Mouse (Mus musculus): Measurements from ENCODE around the gene Fbxl15.

DNA sequence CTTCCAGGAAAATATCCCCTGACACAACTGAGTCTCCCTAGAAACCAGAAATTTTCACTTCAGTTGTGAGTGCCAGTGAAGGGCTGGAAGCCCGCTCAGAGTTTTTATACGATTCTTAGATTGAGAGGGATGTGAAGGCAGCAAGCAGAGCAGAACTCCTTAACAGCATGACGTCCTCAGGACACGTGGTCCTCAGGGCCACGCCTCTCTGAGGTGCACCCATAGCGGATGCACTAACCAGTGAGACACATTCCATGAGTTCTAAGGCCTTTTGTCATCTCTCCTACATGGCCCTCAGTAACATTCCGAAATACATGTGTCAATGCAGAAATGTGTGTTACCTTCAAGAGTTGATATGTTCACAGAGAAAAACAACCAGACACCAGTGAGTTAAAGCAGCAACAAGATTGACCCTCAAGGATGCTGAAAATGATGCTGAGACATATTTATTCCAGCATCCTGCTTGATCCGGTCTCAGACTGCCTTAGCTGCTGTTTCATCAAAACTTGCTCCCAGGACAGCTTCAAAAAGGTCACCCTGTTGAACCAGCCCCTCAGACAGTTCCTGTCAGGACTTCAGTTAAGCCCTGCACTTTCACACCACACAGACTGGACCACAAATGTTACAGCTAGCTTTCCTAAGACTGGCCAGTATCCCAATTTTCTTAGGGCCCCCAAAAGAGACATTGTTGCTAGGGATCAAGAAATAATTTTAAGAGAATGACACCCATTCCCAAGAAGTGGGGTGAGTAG, 27.5 kb upstream of the Fbxl15 start:
- no peak for TF ChIP-seq GATA1 (IDR thresholded peaks at IDR 0.05; ENCODE audit: low read length)
- TF ChIP-seq TAL1 (IDR thresholded peaks at IDR 0.05; ENCODE audit: low read length): no peak

All from erythroblast, embryonic 14.5 days (primary cell).